Mouse (Mus musculus): Measurements from ENCODE around the gene Upk3b. TPM values are rescaled to one million over a fixed set of nuclear protein-coding genes. Genes with fewer than 3 reads are reported as not detected.

Upk3b gene
- polyA plus RNA-seq, 1 experiment, result 0.34 TPM

DNA sequence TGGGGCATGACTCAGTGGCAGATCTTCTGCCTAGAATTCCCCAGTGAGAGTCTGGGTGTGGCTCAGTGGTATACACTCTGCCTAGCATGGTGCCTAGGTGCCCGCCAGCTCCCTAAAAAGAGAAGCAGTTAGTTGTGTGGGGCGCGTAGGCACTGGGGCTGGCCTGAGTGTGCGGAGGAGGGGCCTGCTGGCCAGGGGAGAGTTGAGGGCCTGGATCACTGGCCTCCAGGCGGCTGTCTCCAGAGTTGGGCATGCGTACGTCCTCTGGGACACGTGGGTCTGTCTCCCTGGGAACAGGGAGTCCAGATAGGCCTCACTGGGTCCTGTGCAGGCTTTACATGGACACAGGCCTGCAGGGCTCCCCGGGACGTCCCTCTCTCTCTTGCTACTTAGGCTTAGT lies 23.4 kb upstream of the Upk3b start:
- Histone ChIP-seq H3K4me1 (ENCODE audit: control insufficient read depth, insufficient read depth, low read length) (peaks cover 5% of the 10 kb centered on the region), H3K4me3 (ENCODE audit: low read depth, low read length) (no peak overlapping the region), H3K27me3 (ENCODE audit: control insufficient read depth, insufficient read depth, low read length, poor library complexity, severe bottlenecking) (no peaks in the 10 kb centered on the region), H3K9ac (ENCODE audit: low read depth, poor library complexity, severe bottlenecking) (no peak overlapping the region), H3K9me3 (replicated peaks; ENCODE audit: control insufficient read depth, insufficient read depth, low read length, poor library complexity, severe bottlenecking) (no peaks in the 10 kb centered on the region), H3K36me3 (ENCODE audit: control insufficient read depth, insufficient read depth, low read length, poor library complexity, severe bottlenecking) (peaks cover 6% of the 10 kb centered on the region), H3K27ac (ENCODE audit: insufficient read depth, low read length) (no peak overlapping the region)
- TF ChIP-seq EP300 (IDR thresholded peaks at IDR 0.05; ENCODE audit: insufficient read depth, low read depth, low read length) (no peak), CTCF (IDR thresholded peaks at IDR 0.05; ENCODE audit: low read depth, low read length) (no peak), POLR2A (IDR thresholded peaks at IDR 0.05; ENCODE audit: insufficient read depth, low read length) (no peak)

DNA sequence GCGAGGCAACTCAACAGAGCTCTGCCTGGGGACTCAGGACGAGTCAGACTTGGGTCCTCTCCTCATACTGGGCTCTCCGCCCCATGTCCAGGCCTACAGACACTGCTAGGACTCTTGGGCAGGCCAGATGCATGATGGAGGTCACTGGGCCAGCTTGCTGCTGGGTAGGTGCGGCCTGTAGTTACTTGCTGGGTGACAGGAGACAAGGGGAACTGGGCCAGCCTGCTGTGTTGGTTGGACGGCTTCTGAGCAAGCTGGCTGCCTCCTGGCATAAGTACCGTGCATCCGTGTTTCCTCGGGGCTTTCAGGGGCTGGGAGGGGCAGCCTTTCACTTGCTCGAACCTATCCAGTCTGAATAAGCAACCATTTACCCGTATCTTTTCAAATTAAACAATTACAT lies 22.7 kb upstream of the Upk3b start:
- H3K27ac ChIP-seq (ENCODE audit: insufficient read depth, low read length), result no peak overlapping the region
- TF ChIP-seq POLR2A (IDR thresholded peaks at IDR 0.05; ENCODE audit: insufficient read depth, low read length) (no peak), EP300 (IDR thresholded peaks at IDR 0.05; ENCODE audit: insufficient read depth, low read depth, low read length) (no peak), CTCF (IDR thresholded peaks at IDR 0.05; ENCODE audit: low read depth, low read length) (no peak)
- H3K27me3 ChIP-seq (ENCODE audit: control insufficient read depth, insufficient read depth, low read length, poor library complexity, severe bottlenecking), result no peaks in the 10 kb centered on the region
- H3K9me3 ChIP-seq (replicated peaks; ENCODE audit: control insufficient read depth, insufficient read depth, low read length, poor library complexity, severe bottlenecking), result no peaks in the 10 kb centered on the region
- H3K9ac ChIP-seq (ENCODE audit: low read depth, poor library complexity, severe bottlenecking), result no peak overlapping the region
- peaks cover 6% of the 10 kb centered on the region for H3K36me3 ChIP-seq (ENCODE audit: control insufficient read depth, insufficient read depth, low read length, poor library complexity, severe bottlenecking)
- H3K4me3 ChIP-seq (ENCODE audit: low read depth, low read length), result no peak overlapping the region
- peaks cover 5% of the 10 kb centered on the region for H3K4me1 ChIP-seq (ENCODE audit: control insufficient read depth, insufficient read depth, low read length)

DNA sequence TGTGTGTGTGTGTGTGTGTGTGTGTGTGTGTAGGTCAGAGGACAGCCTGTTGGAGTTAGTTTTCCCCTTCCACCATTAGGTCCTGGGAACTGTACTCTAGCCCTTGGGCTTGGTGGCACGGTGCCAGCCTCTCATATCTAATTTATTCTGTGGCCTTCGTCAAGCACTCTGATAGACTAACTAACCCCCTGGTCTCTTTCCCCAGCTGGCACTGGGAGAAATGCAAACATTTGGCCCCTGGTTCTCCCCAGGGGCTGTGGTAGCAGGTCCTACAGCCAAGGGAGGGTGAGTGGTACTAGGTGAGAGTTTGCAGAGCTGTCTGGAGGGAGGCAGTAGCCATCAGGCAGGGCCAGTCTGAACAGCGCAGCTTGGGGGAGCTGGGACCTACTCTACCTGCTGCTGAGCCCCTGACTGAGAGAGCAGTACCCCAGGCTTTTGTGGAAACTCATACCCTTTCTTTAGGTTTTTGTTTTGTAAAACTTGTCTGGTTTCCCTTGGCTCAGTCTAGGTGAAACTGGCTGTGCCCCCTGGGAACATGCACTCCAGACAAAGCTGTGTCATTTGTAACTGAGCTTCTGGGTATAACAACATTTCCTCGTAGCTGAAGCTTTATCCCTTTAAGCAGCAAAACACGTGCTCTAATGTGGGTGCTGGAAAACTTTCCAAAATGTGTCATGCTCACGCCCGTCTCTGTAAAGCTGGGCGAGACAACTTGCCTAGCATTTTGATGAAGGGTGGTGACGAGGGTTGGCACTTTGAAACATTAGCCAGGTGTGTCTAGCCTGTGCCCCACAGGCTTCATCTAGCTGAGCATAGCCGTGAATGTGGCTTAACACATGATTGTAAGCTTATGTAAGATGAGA lies 22.1 kb upstream of the Upk3b start:
- H3K27ac ChIP-seq (ENCODE audit: insufficient read depth, low read length), result no peak overlapping the region
- no peak overlapping the region for H3K4me3 ChIP-seq (ENCODE audit: low read depth, low read length)
- no peaks in the 10 kb centered on the region for H3K27me3 ChIP-seq (ENCODE audit: control insufficient read depth, insufficient read depth, low read length, poor library complexity, severe bottlenecking)
- H3K36me3 ChIP-seq (ENCODE audit: control insufficient read depth, insufficient read depth, low read length, poor library complexity, severe bottlenecking), result peaks cover 6% of the 10 kb centered on the region
- H3K4me1 ChIP-seq (ENCODE audit: control insufficient read depth, insufficient read depth, low read length), result peaks cover 5% of the 10 kb centered on the region
- TF ChIP-seq POLR2A (IDR thresholded peaks at IDR 0.05; ENCODE audit: insufficient read depth, low read length), result no peak
- TF ChIP-seq CTCF (IDR thresholded peaks at IDR 0.05; ENCODE audit: low read depth, low read length), result no peak
- no peaks in the 10 kb centered on the region for H3K9me3 ChIP-seq (replicated peaks; ENCODE audit: control insufficient read depth, insufficient read depth, low read length, poor library complexity, severe bottlenecking)
- no peak overlapping the region for H3K9ac ChIP-seq (ENCODE audit: low read depth, poor library complexity, severe bottlenecking)

DNA sequence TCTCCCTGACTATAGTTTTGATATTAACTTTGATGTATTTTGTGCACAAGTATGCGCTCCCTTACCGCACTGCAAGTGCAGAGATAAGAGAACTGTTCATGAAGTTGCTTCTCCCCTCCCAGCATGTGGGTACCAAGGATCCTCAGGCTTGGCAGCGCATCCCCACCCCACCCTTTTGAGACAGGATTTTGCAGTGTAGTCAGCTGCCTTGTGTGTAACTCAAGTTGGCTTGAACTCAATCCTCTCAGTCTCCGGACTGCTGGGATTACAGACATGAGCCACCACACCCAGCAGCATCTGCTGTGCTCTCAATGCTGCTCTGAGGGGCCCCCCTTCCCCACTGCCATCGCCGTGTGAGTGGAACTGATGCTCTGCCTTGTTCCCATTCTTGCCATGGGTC lies 21.0 kb upstream of the Upk3b start:
- Histone ChIP-seq H3K27ac (ENCODE audit: insufficient read depth, low read length) (no peak overlapping the region), H3K36me3 (ENCODE audit: control insufficient read depth, insufficient read depth, low read length, poor library complexity, severe bottlenecking) (no peaks in the 10 kb centered on the region), H3K9me3 (replicated peaks; ENCODE audit: control insufficient read depth, insufficient read depth, low read length, poor library complexity, severe bottlenecking) (no peaks in the 10 kb centered on the region)

DNA sequence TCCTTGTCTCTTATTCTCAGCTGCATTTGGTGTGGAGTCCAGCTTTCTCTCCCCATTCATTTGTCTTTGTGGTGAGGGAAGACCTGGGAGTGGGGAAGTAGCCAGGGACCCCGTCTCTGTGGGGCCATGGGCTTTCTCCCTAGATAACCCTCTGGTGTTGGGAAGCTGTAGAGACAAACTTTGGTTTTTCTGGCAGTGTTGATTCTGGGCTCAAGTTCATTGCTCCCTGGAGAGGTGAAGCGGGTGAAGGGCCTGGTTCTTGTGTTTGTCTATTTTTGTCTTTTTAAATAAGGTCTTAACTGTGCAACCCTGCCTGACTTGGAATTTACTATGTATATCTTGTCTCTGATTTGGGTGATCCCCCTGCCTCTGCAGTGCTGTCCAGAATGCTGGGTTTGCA lies 19.6 kb upstream of the Upk3b start:
- H3K4me3 ChIP-seq (ENCODE audit: low read depth, low read length), result no peak overlapping the region
- peaks cover 5% of the 10 kb centered on the region for H3K4me1 ChIP-seq (ENCODE audit: control insufficient read depth, insufficient read depth, low read length)
- no peaks in the 10 kb centered on the region for H3K9me3 ChIP-seq (replicated peaks; ENCODE audit: control insufficient read depth, insufficient read depth, low read length, poor library complexity, severe bottlenecking)
- no peaks in the 10 kb centered on the region for H3K27me3 ChIP-seq (ENCODE audit: control insufficient read depth, insufficient read depth, low read length, poor library complexity, severe bottlenecking)
- no peaks in the 10 kb centered on the region for H3K36me3 ChIP-seq (ENCODE audit: control insufficient read depth, insufficient read depth, low read length, poor library complexity, severe bottlenecking)
- no peak overlapping the region for H3K9ac ChIP-seq (ENCODE audit: low read depth, poor library complexity, severe bottlenecking)
- TF ChIP-seq EP300 (IDR thresholded peaks at IDR 0.05; ENCODE audit: insufficient read depth, low read depth, low read length), result no peak
- no peak for TF ChIP-seq CTCF (IDR thresholded peaks at IDR 0.05; ENCODE audit: low read depth, low read length)
- TF ChIP-seq POLR2A (IDR thresholded peaks at IDR 0.05; ENCODE audit: insufficient read depth, low read length), result no peak
- H3K27ac ChIP-seq (ENCODE audit: insufficient read depth, low read length), result no peak overlapping the region

More for the DNA sequence above, 21.0 kb upstream of the Upk3b start:
- TF ChIP-seq EP300 (IDR thresholded peaks at IDR 0.05; ENCODE audit: insufficient read depth, low read depth, low read length) (no peak), POLR2A (IDR thresholded peaks at IDR 0.05; ENCODE audit: insufficient read depth, low read length) (no peak), CTCF (IDR thresholded peaks at IDR 0.05; ENCODE audit: low read depth, low read length) (no peak)
- H3K27me3 ChIP-seq (ENCODE audit: control insufficient read depth, insufficient read depth, low read length, poor library complexity, severe bottlenecking), result no peaks in the 10 kb centered on the region
- no peak overlapping the region for H3K4me3 ChIP-seq (ENCODE audit: low read depth, low read length)
- H3K9ac ChIP-seq (ENCODE audit: low read depth, poor library complexity, severe bottlenecking), result no peak overlapping the region
- peaks cover 5% of the 10 kb centered on the region for H3K4me1 ChIP-seq (ENCODE audit: control insufficient read depth, insufficient read depth, low read length)

DNA sequence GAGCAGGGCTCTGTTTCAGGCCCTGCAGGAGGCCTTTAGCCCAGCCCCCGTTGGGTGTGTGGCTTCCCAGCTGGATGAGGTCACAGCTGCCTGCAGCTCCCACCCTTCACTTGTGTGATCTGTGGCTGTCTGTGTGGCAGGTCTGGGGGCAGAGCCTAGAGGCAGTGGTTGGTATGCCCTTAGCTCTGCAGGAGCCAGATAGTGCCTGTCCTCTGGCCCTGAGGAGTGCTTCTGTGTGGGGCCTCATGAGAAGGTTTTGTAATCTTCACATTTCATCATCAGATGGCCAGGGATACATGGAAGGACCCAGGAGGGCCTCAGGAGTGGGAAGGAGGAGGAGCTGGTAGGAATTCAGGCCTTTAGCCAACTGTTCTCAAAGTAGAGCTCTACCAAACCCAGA lies 18.4 kb upstream of the Upk3b start:
- H3K9me3 ChIP-seq (replicated peaks; ENCODE audit: control insufficient read depth, insufficient read depth, low read length, poor library complexity, severe bottlenecking), result no peaks in the 10 kb centered on the region
- H3K27me3 ChIP-seq (ENCODE audit: control insufficient read depth, insufficient read depth, low read length, poor library complexity, severe bottlenecking), result no peaks in the 10 kb centered on the region
- no peak overlapping the region for H3K27ac ChIP-seq (ENCODE audit: insufficient read depth, low read length)
- H3K4me3 ChIP-seq (ENCODE audit: low read depth, low read length), result no peak overlapping the region
- peaks cover 5% of the 10 kb centered on the region for H3K4me1 ChIP-seq (ENCODE audit: control insufficient read depth, insufficient read depth, low read length)
- no peak for TF ChIP-seq EP300 (IDR thresholded peaks at IDR 0.05; ENCODE audit: insufficient read depth, low read depth, low read length)
- TF ChIP-seq POLR2A (IDR thresholded peaks at IDR 0.05; ENCODE audit: insufficient read depth, low read length), result no peak
- H3K9ac ChIP-seq (ENCODE audit: low read depth, poor library complexity, severe bottlenecking), result no peak overlapping the region
- H3K36me3 ChIP-seq (ENCODE audit: control insufficient read depth, insufficient read depth, low read length, poor library complexity, severe bottlenecking), result no peaks in the 10 kb centered on the region
